Mouse (Mus musculus): ENCODE data around the gene Fam78a. TPM values are rescaled to one million over a fixed set of nuclear protein-coding genes. Genes with fewer than 3 reads are reported as not detected.

Fam78a gene
- polyA plus RNA-seq (2015; fragmentation: Nextera tagmentation; extraction: Ambion mirVana), result 1.0 and 2.2 TPM in 2 replicates

- H3K27me3 ChIP-seq (ENCODE audit: control insufficient read depth, insufficient read depth, low read length), result peaks cover 64% of the 10 kb centered on the region
- H3K27ac ChIP-seq (ENCODE audit: low read length), result no peak within 1 kb of the TSS
- H3K9ac ChIP-seq (ENCODE audit: low read length), result peak within 1 kb of the TSS; percentile 72
- H3K4me1 ChIP-seq (ENCODE audit: control insufficient read depth, insufficient read depth, low read length), result peaks cover 13% of the 10 kb centered on the region; the same call in 1 of the 2 replicates
- H3K9me3 ChIP-seq (replicated peaks; ENCODE audit: control insufficient read depth, low read length), result no peaks in the 10 kb centered on the region
- no peaks in the 10 kb centered on the region for H3K36me3 ChIP-seq (ENCODE audit: control insufficient read depth, insufficient read depth, low read length)
- peak; percentile 37; the same call in 1 of the 2 replicates for ATAC-seq (ENCODE audit: insufficient read depth, low FRiP score)
- under 1% methylated on average over 61 of the region's 68 CpGs for whole genome bisulfite sequencing
- peak within 1 kb of the TSS; percentile 99 for H3K4me2 ChIP-seq (ENCODE audit: low read depth, low read length)
- H3K4me3 ChIP-seq (replicated peaks; ENCODE audit: low read length), result peak within 1 kb of the TSS; percentile 65
Measured at GRCm38 (mm10) chr2:32084111-32084871, at the start of gene Fam78a. TSS of gene Fam78a (minus strand) at chr2:32084857.

DNA sequence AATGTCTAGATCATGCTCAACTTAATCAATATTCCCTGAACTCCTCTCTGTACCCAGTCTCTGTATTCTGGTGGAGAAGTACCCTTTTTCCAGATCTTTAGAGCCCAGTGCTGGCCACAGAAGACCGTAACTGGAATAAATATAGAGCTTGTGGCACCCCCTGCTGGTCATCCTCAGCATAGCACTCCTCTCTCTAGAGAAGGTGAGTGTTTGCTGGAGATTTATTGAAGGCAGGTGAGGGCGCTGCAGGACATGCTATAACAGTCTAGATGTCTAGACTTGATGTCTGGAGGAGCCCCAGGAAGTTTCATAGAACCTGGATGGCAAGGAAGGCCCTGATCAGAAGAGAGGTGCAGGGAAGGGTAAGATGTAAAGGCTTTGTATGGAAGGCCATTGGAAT lies 49.4 kb upstream of the Fam78a start:
- Histone ChIP-seq H3K4me2 (ENCODE audit: low read depth, low read length) (no peak overlapping the region), H3K9me3 (replicated peaks; ENCODE audit: control insufficient read depth, low read length) (no peaks in the 10 kb centered on the region), H3K4me3 (replicated peaks; ENCODE audit: low read length) (no peak overlapping the region), H3K27me3 (ENCODE audit: control insufficient read depth, insufficient read depth, low read length) (no peaks in the 10 kb centered on the region), H3K36me3 (ENCODE audit: control insufficient read depth, insufficient read depth, low read length) (no peaks in the 10 kb centered on the region), H3K4me1 (ENCODE audit: control insufficient read depth, insufficient read depth, low read length) (peaks cover 17% of the 10 kb centered on the region), H3K27ac (ENCODE audit: low read length) (no peak overlapping the region), H3K9ac (ENCODE audit: low read length) (no peak overlapping the region)
- whole genome bisulfite sequencing, result 5% methylated on average over 2 of the region's 2 CpGs
- no peak for ATAC-seq (ENCODE audit: insufficient read depth, low FRiP score)

DNA sequence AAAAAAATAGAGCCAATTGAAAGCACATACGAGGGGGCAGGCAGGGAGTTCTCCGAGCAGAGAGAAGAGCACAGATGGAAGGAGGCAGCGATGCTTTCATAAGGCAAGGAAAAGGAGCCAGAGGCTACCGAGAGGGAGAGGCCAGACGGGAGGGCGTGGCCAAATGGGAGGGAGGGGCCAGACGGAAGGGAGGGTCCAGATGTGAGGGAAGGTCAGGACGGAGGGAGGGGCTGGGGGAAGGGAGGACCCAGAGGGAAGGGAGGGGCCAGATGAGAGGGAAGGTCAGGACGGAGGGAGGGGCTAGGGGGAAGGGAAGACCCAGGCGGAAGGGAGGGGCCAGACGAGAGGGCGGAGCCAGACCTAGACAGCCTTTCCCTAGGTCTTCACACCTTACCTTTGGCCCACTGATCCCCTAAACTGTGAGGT lies 47.9 kb upstream of the Fam78a start:
- Histone ChIP-seq H3K4me2 (ENCODE audit: low read depth, low read length) (0 out of 2 replicates have a peak overlapping the region, but pooled peaks have one; percentile 21), H3K36me3 (ENCODE audit: control insufficient read depth, insufficient read depth, low read length) (no peaks in the 10 kb centered on the region), H3K4me3 (replicated peaks; ENCODE audit: low read length) (no peak overlapping the region), H3K9ac (ENCODE audit: low read length) (no peak overlapping the region), H3K9me3 (replicated peaks; ENCODE audit: control insufficient read depth, low read length) (no peaks in the 10 kb centered on the region), H3K27ac (ENCODE audit: low read length) (no peak overlapping the region), H3K4me1 (ENCODE audit: control insufficient read depth, insufficient read depth, low read length) (peaks cover 17% of the 10 kb centered on the region), H3K27me3 (ENCODE audit: control insufficient read depth, insufficient read depth, low read length) (no peaks in the 10 kb centered on the region)
- WGBS, result 4% methylated on average over 12 of the region's 12 CpGs
- no peak; the same call in 1 of the 2 replicates for ATAC-seq (ENCODE audit: insufficient read depth, low FRiP score)

- Histone ChIP-seq H3K36me3 (ENCODE audit: control insufficient read depth, insufficient read depth, low read length) (no peaks in the 10 kb centered on the region), H3K27ac (ENCODE audit: low read length) (no peak overlapping the region), H3K27me3 (ENCODE audit: control insufficient read depth, insufficient read depth, low read length) (no peaks in the 10 kb centered on the region), H3K4me3 (replicated peaks; ENCODE audit: low read length) (no peak overlapping the region), H3K9ac (ENCODE audit: low read length) (no peak overlapping the region), H3K9me3 (replicated peaks; ENCODE audit: control insufficient read depth, low read length) (no peaks in the 10 kb centered on the region), H3K4me2 (ENCODE audit: low read depth, low read length) (0 out of 2 replicates have a peak overlapping the region, but pooled peaks have one; percentile 21), H3K4me1 (ENCODE audit: control insufficient read depth, insufficient read depth, low read length) (peaks cover 17% of the 10 kb centered on the region)
- WGBS, result 57% methylated on average over 6 of the region's 6 CpGs
- ATAC-seq (ENCODE audit: insufficient read depth, low FRiP score), result no peak
Measured at GRCm38 (mm10) chr2:32131866-32132566, 47.4 kb upstream of the Fam78a start.

- H3K36me3 ChIP-seq (ENCODE audit: control insufficient read depth, insufficient read depth, low read length), result no peaks in the 10 kb centered on the region
- H3K9ac ChIP-seq (ENCODE audit: low read length), result no peak overlapping the region
- peaks cover 17% of the 10 kb centered on the region for H3K4me1 ChIP-seq (ENCODE audit: control insufficient read depth, insufficient read depth, low read length)
- H3K4me3 ChIP-seq (replicated peaks; ENCODE audit: low read length), result no peak overlapping the region
- no peaks in the 10 kb centered on the region for H3K9me3 ChIP-seq (replicated peaks; ENCODE audit: control insufficient read depth, low read length)
- H3K27ac ChIP-seq (ENCODE audit: low read length), result no peak overlapping the region
- H3K27me3 ChIP-seq (ENCODE audit: control insufficient read depth, insufficient read depth, low read length), result no peaks in the 10 kb centered on the region
- WGBS, result 72% methylated on average over 9 of the region's 9 CpGs
- ATAC-seq (ENCODE audit: insufficient read depth, low FRiP score), result no peak
- no peak overlapping the region for H3K4me2 ChIP-seq (ENCODE audit: low read depth, low read length)
Measured at GRCm38 (mm10) chr2:32131205-32131834, 46.7 kb upstream of the Fam78a start.

GRCm38 (mm10) chr2:32130435-32130834 lies 45.8 kb upstream of the Fam78a start:
- 34% methylated on average over 6 of the region's 6 CpGs for WGBS
- Histone ChIP-seq H3K27ac (ENCODE audit: low read length) (no peak overlapping the region), H3K4me3 (replicated peaks; ENCODE audit: low read length) (no peak overlapping the region), H3K4me2 (ENCODE audit: low read depth, low read length) (0 out of 2 replicates have a peak overlapping the region, but pooled peaks have one; percentile 22), H3K36me3 (ENCODE audit: control insufficient read depth, insufficient read depth, low read length) (no peaks in the 10 kb centered on the region), H3K4me1 (ENCODE audit: control insufficient read depth, insufficient read depth, low read length) (peaks cover 17% of the 10 kb centered on the region), H3K9ac (ENCODE audit: low read length) (no peak overlapping the region), H3K27me3 (ENCODE audit: control insufficient read depth, insufficient read depth, low read length) (no peaks in the 10 kb centered on the region), H3K9me3 (replicated peaks; ENCODE audit: control insufficient read depth, low read length) (no peaks in the 10 kb centered on the region)
- no peak for ATAC-seq (ENCODE audit: insufficient read depth, low FRiP score)

DNA sequence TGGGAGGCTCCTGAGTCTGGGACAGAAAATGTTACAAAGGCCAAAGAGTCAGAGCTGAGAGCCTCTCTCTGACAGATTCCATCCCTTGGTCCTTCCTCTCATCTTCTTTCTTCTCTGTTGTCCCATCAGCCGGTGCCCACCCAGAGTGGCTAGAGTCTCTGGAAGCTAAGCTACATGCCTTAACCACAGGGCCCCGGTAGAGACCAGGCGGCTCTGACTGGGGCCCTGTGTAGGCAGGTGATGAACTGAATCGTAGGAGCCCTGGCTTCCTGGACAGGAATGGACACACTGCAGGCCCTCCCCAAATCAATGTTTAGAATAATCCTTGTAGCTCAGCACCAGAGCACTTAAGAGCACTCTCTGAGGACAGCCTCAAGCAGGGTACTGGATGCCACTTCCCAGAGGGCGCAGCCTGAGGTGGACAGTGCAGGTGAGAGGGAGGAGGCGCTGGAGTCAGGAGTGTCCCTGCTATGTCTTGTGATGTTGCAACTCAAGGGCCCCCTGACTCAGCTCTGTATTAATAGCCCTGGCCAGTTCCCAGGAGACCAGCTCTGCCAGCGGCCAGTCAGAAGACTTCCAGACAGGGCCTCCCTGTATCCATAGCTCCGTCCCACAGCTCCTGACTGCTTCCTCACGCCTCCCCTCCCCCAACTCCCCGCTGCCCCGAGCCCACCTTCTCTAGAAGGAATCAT lies 44.9 kb upstream of the Fam78a start:
- 58% methylated on average over 11 of the region's 11 CpGs for WGBS
- H3K27ac ChIP-seq (ENCODE audit: low read length), result no peak overlapping the region
- H3K4me1 ChIP-seq (ENCODE audit: control insufficient read depth, insufficient read depth, low read length), result peaks cover 17% of the 10 kb centered on the region

DNA sequence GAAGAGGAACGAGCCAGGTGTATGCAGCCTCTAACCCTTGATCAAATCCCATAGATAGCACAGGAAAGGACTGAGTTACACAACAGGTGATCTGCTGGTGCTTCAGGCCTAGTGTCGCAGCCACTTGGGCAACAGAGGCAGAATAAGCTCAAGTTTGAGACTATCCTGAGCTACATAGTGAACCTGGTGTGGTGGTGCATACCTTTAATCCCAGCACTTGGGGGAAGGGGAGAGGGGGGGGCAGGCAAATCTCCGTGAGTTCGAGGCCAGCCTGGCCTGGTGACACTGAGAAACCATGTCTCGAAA lies 43.8 kb upstream of the Fam78a start:
- 84% methylated on average over 5 of the region's 5 CpGs for WGBS
- ATAC-seq (ENCODE audit: insufficient read depth, low FRiP score), result peak; percentile 2; the same call in 1 of the 2 replicates

More for the DNA sequence above, 44.9 kb upstream of the Fam78a start:
- H3K4me3 ChIP-seq (replicated peaks; ENCODE audit: low read length), result no peak overlapping the region
- H3K36me3 ChIP-seq (ENCODE audit: control insufficient read depth, insufficient read depth, low read length), result no peaks in the 10 kb centered on the region
- no peak overlapping the region for H3K9ac ChIP-seq (ENCODE audit: low read length)
- ATAC-seq (ENCODE audit: insufficient read depth, low FRiP score), result no peak
- H3K9me3 ChIP-seq (replicated peaks; ENCODE audit: control insufficient read depth, low read length), result no peaks in the 10 kb centered on the region
- no peak overlapping the region for H3K4me2 ChIP-seq (ENCODE audit: low read depth, low read length)
- H3K27me3 ChIP-seq (ENCODE audit: control insufficient read depth, insufficient read depth, low read length), result no peaks in the 10 kb centered on the region

More for the DNA sequence above, 43.8 kb upstream of the Fam78a start:
- Histone ChIP-seq H3K4me2 (ENCODE audit: low read depth, low read length) (no peak overlapping the region), H3K4me1 (ENCODE audit: control insufficient read depth, insufficient read depth, low read length) (peaks cover 17% of the 10 kb centered on the region), H3K36me3 (ENCODE audit: control insufficient read depth, insufficient read depth, low read length) (no peaks in the 10 kb centered on the region), H3K27me3 (ENCODE audit: control insufficient read depth, insufficient read depth, low read length) (no peaks in the 10 kb centered on the region), H3K9ac (ENCODE audit: low read length) (no peak overlapping the region), H3K4me3 (replicated peaks; ENCODE audit: low read length) (no peak overlapping the region), H3K9me3 (replicated peaks; ENCODE audit: control insufficient read depth, low read length) (no peaks in the 10 kb centered on the region), H3K27ac (ENCODE audit: low read length) (no peak overlapping the region)
